Mouse (Mus musculus): ENCODE measurements at regions not wholly inside any gene's neighbourhood (a gene's known extent, or its start where the extent isn't known, plus 50 kb on each side); places are given as distances from the start of the nearest gene placed in this dataset.

DNA sequence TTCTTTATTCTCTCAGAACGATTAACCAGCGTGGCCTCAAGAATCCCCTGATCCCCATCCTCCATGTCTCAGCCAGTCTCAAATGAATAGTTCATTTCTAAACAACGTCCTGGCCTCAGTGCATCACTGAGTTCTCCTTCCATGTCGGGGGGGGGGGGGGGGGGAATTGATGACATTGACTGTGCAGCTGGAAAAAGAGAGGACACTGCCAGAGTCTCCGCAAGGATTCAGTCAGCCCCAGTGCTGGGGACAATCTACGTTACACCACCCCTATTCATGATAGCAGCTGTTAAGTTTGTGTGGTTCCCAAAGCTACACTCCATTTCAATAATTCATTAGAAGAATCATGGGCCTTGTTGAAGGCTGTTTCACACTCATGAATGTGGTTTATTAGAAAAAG lies 108.9 kb downstream of the Erv3 start:
- H3K4me1 ChIP-seq (ENCODE audit: control insufficient read depth in 2 of 2, insufficient read depth in 2 of 2, low read length in 2 of 2), result peaks cover 3 to 12% of the 10 kb centered on the region in 2 experiments; a peak in 3 of 4 replicates
- no peak overlapping the region for H3K4me2 ChIP-seq (ENCODE audit: low read length)
- no peak overlapping the region for H3K9ac ChIP-seq (ENCODE audit: low read length)
- peaks cover 7% of the 10 kb centered on the region; the same call in 1 of the 2 replicates for H3K9me3 ChIP-seq (ENCODE audit: control insufficient read depth, low read length)
- no peak for ATAC-seq (ENCODE audit: insufficient number of reproducible peaks, insufficient read depth, low FRiP score, low read depth)
- no peak overlapping the region for H3K4me3 ChIP-seq (ENCODE audit: control insufficient read depth in 1 of 2, insufficient read depth in 1 of 2, low read depth in 1 of 2, low read length in 2 of 2)
- no peaks in the 10 kb centered on the region for H3K27me3 ChIP-seq (ENCODE audit: control insufficient read depth, insufficient read depth, low read length)
- H3K27ac ChIP-seq (replicated peaks in 1 of 2; ENCODE audit: control insufficient read depth in 1 of 2, insufficient read depth in 1 of 2, low read depth in 2 of 2, low read length in 2 of 2), result no peak overlapping the region
- WGBS, result 87% methylated on average over 5 of the region's 6 CpGs
- no peaks in the 10 kb centered on the region for H3K36me3 ChIP-seq (ENCODE audit: control insufficient read depth, insufficient read depth, low read length)

GRCm38 (mm10) chr2:131750206-131750605 lies 109.3 kb downstream of the Erv3 start:
- 0 out of 4 replicates have a peak overlapping the region, but pooled peaks of 1 of the 2 experiments have one; percentile 42 for H3K27ac ChIP-seq (replicated peaks in 1 of 2; ENCODE audit: control insufficient read depth in 1 of 2, insufficient read depth in 1 of 2, low read depth in 2 of 2, low read length in 2 of 2)
- no peak overlapping the region for H3K4me3 ChIP-seq (ENCODE audit: control insufficient read depth in 1 of 2, insufficient read depth in 1 of 2, low read depth in 1 of 2, low read length in 2 of 2)
- H3K27me3 ChIP-seq (ENCODE audit: control insufficient read depth, insufficient read depth, low read length), result no peaks in the 10 kb centered on the region
- ATAC-seq (ENCODE audit: insufficient number of reproducible peaks, insufficient read depth, low FRiP score, low read depth), result no peak
- H3K4me2 ChIP-seq (ENCODE audit: low read length), result no peak overlapping the region
- peaks cover 3 to 12% of the 10 kb centered on the region in 2 experiments; a peak in 3 of 4 replicates for H3K4me1 ChIP-seq (ENCODE audit: control insufficient read depth in 2 of 2, insufficient read depth in 2 of 2, low read length in 2 of 2)
- H3K9me3 ChIP-seq (ENCODE audit: control insufficient read depth, low read length), result peaks cover 7% of the 10 kb centered on the region; the same call in 1 of the 2 replicates
- no peak overlapping the region for H3K9ac ChIP-seq (ENCODE audit: low read length)
- WGBS, result 54% methylated on average over 4 of the region's 4 CpGs
- no peaks in the 10 kb centered on the region for H3K36me3 ChIP-seq (ENCODE audit: control insufficient read depth, insufficient read depth, low read length)

DNA sequence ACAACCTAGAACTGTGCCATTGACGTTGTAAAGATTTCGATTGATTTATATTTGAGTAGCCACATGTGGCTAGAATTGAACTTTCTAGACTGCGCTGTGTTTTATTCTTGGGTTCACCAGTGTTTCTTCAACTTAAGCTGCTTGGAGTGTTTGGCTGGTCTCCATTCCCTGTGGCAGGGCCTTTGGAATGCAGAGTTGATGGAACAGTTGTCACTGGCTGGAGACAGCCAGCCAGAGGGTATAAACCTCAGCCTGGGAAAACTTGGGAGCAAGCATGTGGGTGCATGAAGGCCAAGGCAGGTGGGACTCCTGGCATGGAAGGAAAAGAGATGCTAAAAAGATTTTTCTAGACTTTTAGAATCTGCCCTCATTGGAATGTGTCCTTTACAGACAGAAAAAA lies 109.8 kb downstream of the Erv3 start:
- WGBS, result 91% methylated on average over 3 of the region's 3 CpGs
- H3K4me2 ChIP-seq (ENCODE audit: low read length), result no peak overlapping the region
- H3K36me3 ChIP-seq (ENCODE audit: control insufficient read depth, insufficient read depth, low read length), result no peaks in the 10 kb centered on the region
- H3K9me3 ChIP-seq (ENCODE audit: control insufficient read depth, low read length), result peaks cover 7% of the 10 kb centered on the region; the same call in 1 of the 2 replicates
- peaks cover 3 to 12% of the 10 kb centered on the region in 2 experiments; a peak in 3 of 4 replicates for H3K4me1 ChIP-seq (ENCODE audit: control insufficient read depth in 2 of 2, insufficient read depth in 2 of 2, low read length in 2 of 2)
- no peak overlapping the region for H3K4me3 ChIP-seq (ENCODE audit: control insufficient read depth in 1 of 2, insufficient read depth in 1 of 2, low read depth in 1 of 2, low read length in 2 of 2)
- H3K27ac ChIP-seq (replicated peaks in 1 of 2; ENCODE audit: control insufficient read depth in 1 of 2, insufficient read depth in 1 of 2, low read depth in 2 of 2, low read length in 2 of 2), result peak overlapping the region in 1 of 2 experiments; percentile 42; a peak in 1 of 4 replicates
- no peak for ATAC-seq (ENCODE audit: insufficient number of reproducible peaks, insufficient read depth, low FRiP score, low read depth)
- H3K27me3 ChIP-seq (ENCODE audit: control insufficient read depth, insufficient read depth, low read length), result no peaks in the 10 kb centered on the region
- H3K9ac ChIP-seq (ENCODE audit: low read length), result no peak overlapping the region

DNA sequence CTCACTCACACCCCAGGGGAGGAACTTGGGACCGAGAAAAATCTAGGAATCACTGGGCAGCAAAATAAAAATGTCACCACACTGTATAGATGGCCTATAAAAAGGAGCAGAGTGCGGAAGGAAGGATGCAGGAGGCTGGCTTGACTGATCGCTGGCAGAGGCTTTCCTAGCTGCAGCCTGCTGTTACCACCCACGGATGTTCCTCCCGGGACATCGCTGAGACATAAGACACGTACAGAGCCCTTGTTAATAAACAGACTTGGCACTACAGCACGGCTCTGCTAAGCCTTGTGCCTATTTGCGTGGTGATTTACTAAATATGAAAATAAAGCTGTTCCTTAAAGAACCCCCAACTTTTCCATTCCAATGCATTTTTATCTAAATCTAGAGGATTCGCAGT lies 110.8 kb downstream of the Erv3 start:
- H3K4me1 ChIP-seq (ENCODE audit: control insufficient read depth in 2 of 2, insufficient read depth in 2 of 2, low read length in 2 of 2), result peaks cover 3 to 12% of the 10 kb centered on the region in 2 experiments; a peak in 3 of 4 replicates
- peaks cover 4% of the 10 kb centered on the region; the same call in 1 of the 2 replicates for H3K9me3 ChIP-seq (ENCODE audit: control insufficient read depth, low read length)
- H3K27ac ChIP-seq (replicated peaks in 1 of 2; ENCODE audit: control insufficient read depth in 1 of 2, insufficient read depth in 1 of 2, low read depth in 2 of 2, low read length in 2 of 2), result no peak overlapping the region
- no peak for ATAC-seq (ENCODE audit: insufficient number of reproducible peaks, insufficient read depth, low FRiP score, low read depth)
- H3K9ac ChIP-seq (ENCODE audit: low read length), result no peak overlapping the region
- WGBS, result 50% methylated on average over 10 of the region's 10 CpGs
- no peaks in the 10 kb centered on the region for H3K27me3 ChIP-seq (ENCODE audit: control insufficient read depth, insufficient read depth, low read length)
- H3K36me3 ChIP-seq (ENCODE audit: control insufficient read depth, insufficient read depth, low read length), result no peaks in the 10 kb centered on the region
- no peak overlapping the region for H3K4me2 ChIP-seq (ENCODE audit: low read length)
- no peak overlapping the region for H3K4me3 ChIP-seq (ENCODE audit: control insufficient read depth in 1 of 2, insufficient read depth in 1 of 2, low read depth in 1 of 2, low read length in 2 of 2)

- Histone ChIP-seq H3K27ac (replicated peaks in 1 of 2; ENCODE audit: control insufficient read depth in 1 of 2, insufficient read depth in 1 of 2, low read depth in 2 of 2, low read length in 2 of 2) (no peak overlapping the region), H3K4me2 (ENCODE audit: low read length) (no peak overlapping the region)
- WGBS, result 75% methylated on average over 4 of the region's 4 CpGs
Measured at GRCm38 (mm10) chr2:131747707-131748106, 111.8 kb downstream of the Erv3 start.

DNA sequence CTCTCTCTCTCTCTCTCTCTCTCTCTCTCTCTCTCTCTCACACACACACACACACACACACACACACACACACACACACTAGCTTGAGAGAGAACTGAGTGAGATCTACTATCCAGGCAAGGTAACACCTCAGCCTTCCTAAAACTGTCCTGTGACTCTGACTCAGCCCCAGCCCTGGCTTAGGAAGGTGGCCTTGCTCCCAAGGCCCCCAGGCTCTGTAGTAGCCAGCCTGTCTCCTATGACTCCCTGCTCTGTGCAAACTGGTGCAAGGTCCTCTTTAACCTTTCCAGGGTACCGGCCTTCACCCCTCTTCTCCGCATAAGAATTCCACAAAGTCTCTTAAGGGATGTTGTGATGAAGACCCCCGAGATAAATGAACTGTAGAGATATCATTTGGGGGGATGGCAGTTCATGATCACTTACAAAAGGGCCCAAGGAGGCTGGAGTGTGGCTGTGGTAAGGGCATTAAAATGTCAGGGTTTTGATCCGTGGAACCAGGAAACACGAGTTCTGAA lies 114.1 kb downstream of the Erv3 start:
- Histone ChIP-seq H3K27me3 (ENCODE audit: control insufficient read depth, insufficient read depth, low read length) (no peaks in the 10 kb centered on the region), H3K4me3 (ENCODE audit: control insufficient read depth in 1 of 2, insufficient read depth in 1 of 2, low read depth in 1 of 2, low read length in 2 of 2) (no peak overlapping the region), H3K27ac (replicated peaks in 1 of 2; ENCODE audit: control insufficient read depth in 1 of 2, insufficient read depth in 1 of 2, low read depth in 2 of 2, low read length in 2 of 2) (no peak overlapping the region), H3K9me3 (ENCODE audit: control insufficient read depth, low read length) (peaks cover 4% of the 10 kb centered on the region; the same call in 1 of the 2 replicates), H3K9ac (ENCODE audit: low read length) (no peak overlapping the region), H3K4me2 (ENCODE audit: low read length) (no peak overlapping the region), H3K4me1 (ENCODE audit: control insufficient read depth in 2 of 2, insufficient read depth in 2 of 2, low read length in 2 of 2) (peaks cover 3 to 10% of the 10 kb centered on the region in 2 experiments; a peak in 3 of 4 replicates), H3K36me3 (ENCODE audit: control insufficient read depth, insufficient read depth, low read length) (no peaks in the 10 kb centered on the region)
- ATAC-seq (ENCODE audit: insufficient number of reproducible peaks, insufficient read depth, low FRiP score, low read depth), result no peak
- WGBS, result 82% methylated on average over 5 of the region's 5 CpGs

More at GRCm38 (mm10) chr2:131747707-131748106, 111.8 kb downstream of the Erv3 start:
- H3K27me3 ChIP-seq (ENCODE audit: control insufficient read depth, insufficient read depth, low read length), result no peaks in the 10 kb centered on the region
- H3K9me3 ChIP-seq (ENCODE audit: control insufficient read depth, low read length), result peaks cover 4% of the 10 kb centered on the region; the same call in 1 of the 2 replicates
- no peaks in the 10 kb centered on the region for H3K36me3 ChIP-seq (ENCODE audit: control insufficient read depth, insufficient read depth, low read length)
- H3K4me1 ChIP-seq (ENCODE audit: control insufficient read depth in 2 of 2, insufficient read depth in 2 of 2, low read length in 2 of 2), result peaks cover 3 to 12% of the 10 kb centered on the region in 2 experiments; a peak in 3 of 4 replicates
- no peak overlapping the region for H3K9ac ChIP-seq (ENCODE audit: low read length)
- H3K4me3 ChIP-seq (ENCODE audit: control insufficient read depth in 1 of 2, insufficient read depth in 1 of 2, low read depth in 1 of 2, low read length in 2 of 2), result no peak overlapping the region
- ATAC-seq (ENCODE audit: insufficient number of reproducible peaks, insufficient read depth, low FRiP score, low read depth), result no peak

DNA sequence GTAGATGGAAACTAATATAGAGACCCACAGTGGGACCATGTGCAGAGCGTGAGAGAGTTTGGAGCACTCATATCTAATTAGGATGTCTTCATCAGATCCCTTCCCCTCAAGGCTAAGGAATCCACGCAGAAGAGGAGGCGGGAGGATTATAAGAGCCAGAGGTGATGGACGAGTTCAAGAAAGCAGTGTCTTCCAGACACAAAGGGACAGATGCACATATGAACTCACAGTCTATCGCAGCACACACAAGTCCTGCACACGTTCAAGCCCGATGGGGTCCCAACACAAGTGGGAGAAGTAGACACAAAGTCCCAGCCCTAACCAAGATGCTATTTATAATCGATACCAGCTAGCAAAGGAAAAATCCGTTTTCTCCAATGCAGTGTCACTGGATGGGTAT lies 114.6 kb downstream of the Erv3 start:
- Histone ChIP-seq H3K9ac (ENCODE audit: low read length) (no peak overlapping the region), H3K9me3 (ENCODE audit: control insufficient read depth, low read length) (peaks cover 4% of the 10 kb centered on the region; the same call in 1 of the 2 replicates), H3K36me3 (ENCODE audit: control insufficient read depth, insufficient read depth, low read length) (no peaks in the 10 kb centered on the region), H3K4me1 (ENCODE audit: control insufficient read depth in 2 of 2, insufficient read depth in 2 of 2, low read length in 2 of 2) (peaks cover 3 to 8% of the 10 kb centered on the region in 2 experiments; a peak in 3 of 4 replicates), H3K27me3 (ENCODE audit: control insufficient read depth, insufficient read depth, low read length) (no peaks in the 10 kb centered on the region), H3K27ac (replicated peaks in 1 of 2; ENCODE audit: control insufficient read depth in 1 of 2, insufficient read depth in 1 of 2, low read depth in 2 of 2, low read length in 2 of 2) (no peak overlapping the region), H3K4me2 (ENCODE audit: low read length) (no peak overlapping the region), H3K4me3 (ENCODE audit: control insufficient read depth in 1 of 2, insufficient read depth in 1 of 2, low read depth in 1 of 2, low read length in 2 of 2) (no peak overlapping the region)
- 72% methylated on average over 9 of the region's 9 CpGs for WGBS
- no peak for ATAC-seq (ENCODE audit: insufficient number of reproducible peaks, insufficient read depth, low FRiP score, low read depth)

DNA sequence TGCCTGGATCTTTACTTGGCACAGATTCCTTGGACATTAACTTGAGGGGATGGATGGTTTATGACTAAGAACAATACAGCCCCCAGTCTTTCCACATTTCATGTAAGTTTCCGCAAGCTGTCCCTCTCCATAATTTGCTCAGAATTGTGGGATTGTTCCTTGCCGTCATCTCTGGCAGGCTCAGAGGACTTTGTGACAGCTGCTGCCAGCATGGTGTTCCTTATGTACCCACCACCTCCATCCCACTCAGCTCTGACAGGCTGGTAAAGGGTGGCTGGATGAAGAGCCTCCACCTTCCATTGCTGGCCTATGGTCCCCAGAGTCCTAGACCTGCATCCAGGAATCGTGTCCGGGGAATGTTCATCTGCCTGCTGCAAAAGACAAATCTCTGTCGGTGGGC lies 119.1 kb downstream of the Erv3 start:
- 80% methylated on average over 5 of the region's 5 CpGs for WGBS
- Histone ChIP-seq H3K4me2 (ENCODE audit: low read length) (no peak overlapping the region), H3K4me3 (ENCODE audit: control insufficient read depth in 1 of 2, insufficient read depth in 1 of 2, low read depth in 1 of 2, low read length in 2 of 2) (no peak overlapping the region), H3K27me3 (ENCODE audit: control insufficient read depth, insufficient read depth, low read length) (no peaks in the 10 kb centered on the region), H3K9me3 (ENCODE audit: control insufficient read depth, low read length) (no peaks in the 10 kb centered on the region), H3K9ac (ENCODE audit: low read length) (no peak overlapping the region), H3K27ac (replicated peaks in 1 of 2; ENCODE audit: control insufficient read depth in 1 of 2, insufficient read depth in 1 of 2, low read depth in 2 of 2, low read length in 2 of 2) (no peak overlapping the region), H3K4me1 (ENCODE audit: control insufficient read depth in 2 of 2, insufficient read depth in 2 of 2, low read length in 2 of 2) (no peaks in the 10 kb centered on the region), H3K36me3 (ENCODE audit: control insufficient read depth, insufficient read depth, low read length) (no peaks in the 10 kb centered on the region)
- no peak for ATAC-seq (ENCODE audit: insufficient number of reproducible peaks, insufficient read depth, low FRiP score, low read depth)
